Mouse (Mus musculus): ENCODE results near the gene H2-T3. TPM values are rescaled to one million over a fixed set of nuclear protein-coding genes. Genes with fewer than 3 reads are reported as not detected.
"Not testable (repeated sequence)": the region's sequence is repeated elsewhere in the genome, so short reads cannot be mapped to it uniquely, and the experiment has no call there.

Gene H2-T3
- polyA plus RNA-seq, 1 experiment from 2014 or later = not detected

GRCm38 (mm10) chr17:36205862-36206261, 15.8 kb upstream of the H2-T3 start:
- Histone ChIP-seq H3K9me3 (no peaks in the 10 kb centered on the region), H3K27ac (no peak overlapping the region), H3K27me3 (peaks cover 75% of the 10 kb centered on the region), H3K9ac (peak overlapping the region; percentile 20; the same call in 1 of the 2 replicates), H3K4me1 (peaks cover 11% of the 10 kb centered on the region), H3K4me2 (peak overlapping the region; percentile 52), H3K36me3 (no peaks in the 10 kb centered on the region), H3K4me3 (peak overlapping the region; percentile 36)
- WGBS = under 1% methylated on average over 39 of the region's 41 CpGs
- no peak for ATAC-seq (ENCODE audit: insufficient number of reproducible peaks, low FRiP score, low TSS enrichment, low read depth)

- Histone ChIP-seq H3K27ac (no peak overlapping the region), H3K4me1 (peaks cover 11% of the 10 kb centered on the region), H3K27me3 (peaks cover 73% of the 10 kb centered on the region), H3K9me3 (no peaks in the 10 kb centered on the region), H3K4me3 (peak overlapping the region; percentile 36), H3K36me3 (no peaks in the 10 kb centered on the region), H3K9ac (no peak overlapping the region), H3K4me2 (peak overlapping the region; percentile 52)
- 2% methylated on average over 15 of the region's 15 CpGs for WGBS
- ATAC-seq (ENCODE audit: insufficient number of reproducible peaks, low FRiP score, low TSS enrichment, low read depth) = no peak
Observed at GRCm38 (mm10) chr17:36205456-36205855, 15.4 kb upstream of the H2-T3 start.

DNA sequence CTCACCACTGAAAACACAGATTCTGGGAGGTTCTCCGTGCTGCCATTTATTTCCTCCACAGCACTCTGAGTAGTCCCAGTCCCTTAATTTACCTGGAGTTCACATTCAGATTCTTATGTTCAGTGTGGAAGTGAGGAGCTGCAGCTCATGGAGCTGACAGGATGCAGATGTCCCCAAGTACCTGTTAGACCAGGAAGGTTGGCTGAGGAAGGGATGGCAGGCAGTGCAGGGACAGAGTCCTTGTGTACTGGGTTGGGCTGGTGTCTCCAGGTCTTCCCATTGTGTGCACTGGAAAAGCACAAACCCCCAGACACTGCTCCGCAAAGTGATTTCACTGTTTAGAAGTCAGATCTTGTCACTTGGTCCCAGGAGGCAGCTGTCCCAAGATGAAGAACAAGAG, 11.8 kb upstream of the H2-T3 start:
- Histone ChIP-seq H3K9ac (no peak overlapping the region), H3K4me3 (no peak overlapping the region), H3K36me3 (no peaks in the 10 kb centered on the region), H3K4me1 (peaks cover 11% of the 10 kb centered on the region), H3K9me3 (no peaks in the 10 kb centered on the region), H3K27ac (no peak overlapping the region), H3K27me3 (peaks cover 62% of the 10 kb centered on the region), H3K4me2 (no peak overlapping the region)
- ATAC-seq (ENCODE audit: insufficient number of reproducible peaks, low FRiP score, low TSS enrichment, low read depth) = no peak
- WGBS = 82% methylated on average over 2 of the region's 2 CpGs

DNA sequence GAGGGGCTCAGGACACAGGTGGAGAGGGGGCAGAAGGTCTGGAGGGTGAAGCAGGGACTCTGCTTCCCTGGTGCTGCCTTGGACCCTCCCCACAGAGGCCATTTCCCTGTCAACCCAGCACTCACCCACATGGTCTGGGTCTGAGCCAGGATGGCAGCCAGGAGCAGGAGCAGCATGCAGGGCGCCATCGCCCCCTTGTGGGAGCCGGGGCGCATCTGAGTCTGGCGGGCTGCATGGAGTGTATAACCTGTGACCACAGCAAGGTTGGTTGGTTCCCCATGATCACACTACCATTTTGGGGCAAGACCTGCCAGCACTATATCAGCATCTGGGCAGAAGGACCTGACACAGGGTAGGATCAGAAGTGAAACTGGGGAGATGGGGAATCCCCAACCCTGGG, 8.2 kb upstream of the H2-T3 start:
- H3K27ac ChIP-seq = no peak overlapping the region
- H3K9me3 ChIP-seq = no peaks in the 10 kb centered on the region
- no peak overlapping the region for H3K4me2 ChIP-seq
- no peak overlapping the region for H3K9ac ChIP-seq
- no peaks in the 10 kb centered on the region for H3K36me3 ChIP-seq
- H3K4me3 ChIP-seq = no peak overlapping the region
- no peak for ATAC-seq (ENCODE audit: insufficient number of reproducible peaks, low FRiP score, low TSS enrichment, low read depth)
- H3K4me1 ChIP-seq = no peaks in the 10 kb centered on the region
- 11% methylated on average over 5 of the region's 5 CpGs for WGBS
- peaks cover 53% of the 10 kb centered on the region for H3K27me3 ChIP-seq

DNA sequence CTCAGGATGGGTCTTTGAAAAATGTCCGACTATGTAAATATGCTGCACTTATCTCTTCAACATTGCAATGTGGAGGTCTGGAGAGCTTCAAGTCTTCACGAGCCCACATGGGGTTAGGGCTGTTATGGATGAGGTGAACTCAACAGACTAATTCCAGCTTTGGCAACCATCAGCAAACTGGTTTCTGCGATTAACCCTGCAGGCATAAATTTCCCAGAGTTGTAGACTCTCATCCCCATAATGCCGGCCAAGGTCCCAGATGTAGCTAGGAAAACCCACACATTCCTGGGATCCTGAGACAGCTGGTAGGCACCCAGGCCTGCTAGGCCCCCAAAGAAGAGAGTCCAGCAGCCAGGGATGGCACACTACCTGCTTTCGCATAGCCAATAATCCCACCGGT, 4.4 kb upstream of the H2-T3 start:
- Histone ChIP-seq H3K27ac (no peak overlapping the region), H3K9me3 (no peaks in the 10 kb centered on the region), H3K4me2 (no peak overlapping the region), H3K4me1 (no peaks in the 10 kb centered on the region), H3K36me3 (no peaks in the 10 kb centered on the region), H3K9ac (no peak overlapping the region), H3K4me3 (no peak overlapping the region), H3K27me3 (peaks cover 54% of the 10 kb centered on the region)
- no peak for ATAC-seq (ENCODE audit: insufficient number of reproducible peaks, low FRiP score, low TSS enrichment, low read depth)
- 77% methylated on average over 6 of the region's 6 CpGs for WGBS

DNA sequence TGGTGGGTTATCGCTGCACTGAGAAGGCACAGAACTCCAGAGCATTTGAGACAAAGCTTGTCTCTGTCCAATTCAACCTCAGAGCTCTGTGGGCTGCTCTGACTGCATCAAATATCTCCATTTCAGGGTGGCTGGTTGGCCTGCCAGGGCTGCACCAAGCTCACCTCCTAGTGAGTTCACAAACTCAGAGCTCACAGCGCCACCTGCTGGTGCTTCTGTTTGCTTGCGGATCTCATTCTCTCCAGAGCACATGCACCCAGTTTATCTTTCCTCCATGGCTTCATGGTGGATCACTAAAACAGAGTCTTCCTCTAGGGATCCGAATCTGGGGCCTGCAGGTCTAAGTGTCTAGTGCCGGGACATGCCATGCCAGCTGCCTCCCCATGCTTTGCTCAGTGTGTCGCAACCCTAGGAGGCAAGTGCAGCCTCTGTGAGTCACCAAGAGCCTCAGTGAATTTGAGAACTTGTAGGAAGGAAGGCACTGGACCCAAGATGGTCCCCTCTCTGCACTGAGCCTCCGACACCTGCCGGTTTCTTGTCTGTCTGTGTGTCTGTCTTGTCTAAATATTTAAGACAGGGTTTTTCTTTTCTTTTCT, 3.6 kb upstream of the H2-T3 start:
- Histone ChIP-seq H3K4me3 (no peak overlapping the region), H3K36me3 (no peaks in the 10 kb centered on the region), H3K27me3 (peaks cover 62% of the 10 kb centered on the region), H3K9ac (no peak overlapping the region), H3K9me3 (no peaks in the 10 kb centered on the region), H3K4me1 (no peaks in the 10 kb centered on the region), H3K4me2 (no peak overlapping the region), H3K27ac (no peak overlapping the region)
- WGBS = 30% methylated on average over 8 of the region's 8 CpGs
- no peak for ATAC-seq (ENCODE audit: insufficient number of reproducible peaks, low FRiP score, low TSS enrichment, low read depth)

DNA sequence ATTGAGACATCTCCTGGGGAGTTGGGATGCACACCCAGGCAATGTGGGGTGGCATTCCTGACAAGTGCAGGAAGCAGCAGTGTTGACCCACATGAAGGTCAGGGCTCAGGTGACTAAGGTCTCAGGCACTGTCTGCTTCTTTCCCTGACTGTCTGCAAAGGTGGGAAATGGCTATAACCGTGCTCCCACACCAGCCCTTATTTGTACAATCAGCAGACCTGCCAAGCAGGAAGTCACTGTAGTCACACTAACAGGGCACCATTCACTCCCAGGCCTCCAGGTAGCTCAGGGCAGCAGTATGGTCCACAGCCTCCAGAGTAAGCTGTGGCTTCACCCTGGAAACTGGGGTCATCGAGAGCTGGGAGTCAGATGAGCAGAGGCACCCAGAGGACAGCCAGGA, 2.3 kb upstream of the H2-T3 start:
- Histone ChIP-seq H3K4me2 (no peak overlapping the region), H3K9me3 (no peaks in the 10 kb centered on the region), H3K27ac (no peak overlapping the region), H3K9ac (no peak overlapping the region), H3K4me3 (no peak overlapping the region), H3K4me1 (no peaks in the 10 kb centered on the region), H3K27me3 (peaks cover 57% of the 10 kb centered on the region), H3K36me3 (no peaks in the 10 kb centered on the region)
- ATAC-seq (ENCODE audit: insufficient number of reproducible peaks, low FRiP score, low TSS enrichment, low read depth) = no peak
- WGBS = 61% methylated on average over 2 of the region's 2 CpGs

- H3K27me3 ChIP-seq = peaks cover 66% of the 10 kb centered on the region
Observed at GRCm38 (mm10) chr17:36189491-36190168, 457 bp downstream of the H2-T3 start.

DNA sequence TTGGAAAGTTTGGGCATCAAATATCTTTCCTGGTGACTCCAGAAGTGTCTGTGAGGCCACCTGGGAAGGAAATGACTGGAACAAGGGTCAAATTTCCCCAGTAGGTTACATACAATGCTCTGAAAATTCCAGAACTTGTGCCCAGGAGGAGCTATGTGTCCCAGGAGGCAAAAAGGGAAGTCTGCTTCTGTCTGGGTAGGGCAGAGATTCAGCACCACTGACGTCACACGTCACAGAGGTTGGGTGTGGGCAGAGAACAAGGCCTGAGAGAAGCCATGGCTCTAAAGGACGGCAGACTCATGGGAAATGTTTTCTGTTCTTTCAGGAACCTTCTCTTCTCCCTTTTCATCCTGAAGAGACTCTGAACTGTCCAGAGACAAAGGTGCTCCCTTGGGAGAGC, 2.5 kb downstream of the H2-T3 start:
- Histone ChIP-seq H3K36me3 (no peaks in the 10 kb centered on the region), H3K4me1 (no peaks in the 10 kb centered on the region), H3K27ac (no peak overlapping the region), H3K4me3 (no peak overlapping the region), H3K9me3 (no peaks in the 10 kb centered on the region), H3K4me2 (no peak overlapping the region), H3K9ac (no peak overlapping the region), H3K27me3 (peaks cover 64% of the 10 kb centered on the region)
- no peak for ATAC-seq (ENCODE audit: insufficient number of reproducible peaks, low FRiP score, low TSS enrichment, low read depth)
- WGBS = 50% methylated on average over 3 of the region's 3 CpGs

More at GRCm38 (mm10) chr17:36189491-36190168, 457 bp downstream of the H2-T3 start:
- Histone ChIP-seq H3K4me3 (no peak overlapping the region), H3K9ac (no peak overlapping the region), H3K27ac (no peak overlapping the region), H3K4me2 (no peak overlapping the region), H3K9me3 (no peaks in the 10 kb centered on the region), H3K4me1 (no peaks in the 10 kb centered on the region), H3K36me3 (no peaks in the 10 kb centered on the region)
- no peak for ATAC-seq (ENCODE audit: insufficient number of reproducible peaks, low FRiP score, low TSS enrichment, low read depth)
- 31% methylated on average over 18 of the region's 18 CpGs for WGBS

DNA sequence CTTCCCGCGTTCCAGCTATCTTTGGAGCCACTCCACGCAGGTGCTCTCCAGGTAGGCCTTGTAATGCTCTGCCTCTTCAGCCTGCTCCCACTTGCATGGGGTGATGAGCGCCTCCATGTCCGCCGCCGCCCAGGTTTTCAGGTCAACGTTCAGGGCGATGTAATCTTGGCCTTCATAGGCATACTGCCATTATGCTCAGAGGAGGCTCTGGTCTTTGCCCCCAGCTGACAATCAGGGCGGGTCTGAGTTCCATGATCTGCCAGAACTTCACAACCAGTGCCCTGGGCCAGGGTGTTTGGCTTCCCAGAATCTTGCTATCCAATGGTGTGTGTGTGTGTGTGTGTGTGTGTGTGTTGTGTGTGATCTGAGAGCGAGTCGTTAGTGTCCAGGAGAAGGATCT, 7.9 kb downstream of the H2-T3 start:
- H3K27me3 ChIP-seq = peaks cover 48% of the 10 kb centered on the region
- H3K9me3 ChIP-seq = no peaks in the 10 kb centered on the region
- H3K9ac ChIP-seq = no peak overlapping the region
- WGBS = 74% methylated on average over 12 of the region's 12 CpGs
- no peak for ATAC-seq (ENCODE audit: insufficient number of reproducible peaks, low FRiP score, low TSS enrichment, low read depth)
- no peak overlapping the region for H3K4me2 ChIP-seq
- no peak overlapping the region for H3K4me3 ChIP-seq
- H3K27ac ChIP-seq = no peak overlapping the region
- H3K36me3 ChIP-seq = no peaks in the 10 kb centered on the region
- peaks cover 4% of the 10 kb centered on the region for H3K4me1 ChIP-seq

DNA sequence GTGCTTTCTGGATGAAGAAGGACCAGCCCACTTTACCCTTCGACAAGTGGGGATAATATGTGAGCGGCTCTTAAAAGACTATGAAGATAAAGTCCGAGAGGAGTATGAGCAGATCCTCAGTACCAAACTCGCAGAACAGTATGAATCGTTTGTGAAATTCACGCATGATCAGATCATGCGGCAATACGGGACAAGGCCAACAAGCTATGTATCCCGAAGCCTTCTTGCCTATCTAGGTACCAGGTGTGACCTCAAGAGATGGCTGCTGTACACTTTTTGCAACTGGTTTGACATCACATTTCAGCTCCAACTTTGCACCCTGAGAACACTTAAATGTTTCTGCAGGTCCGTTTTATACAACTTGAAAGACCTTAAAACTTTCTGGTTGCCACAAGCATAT, 10.6 kb downstream of the H2-T3 start:
- H3K9ac ChIP-seq; H3K9me3 ChIP-seq; H3K36me3 ChIP-seq; H3K4me1 ChIP-seq; H3K27ac ChIP-seq; ATAC-seq (ENCODE audit: insufficient number of reproducible peaks, low FRiP score, low TSS enrichment, low read depth): not testable (repeated sequence)
- Histone ChIP-seq H3K4me3 (peak overlapping the region; percentile 42), H3K4me2 (peak overlapping the region; percentile 71), H3K27me3 (peaks cover 29% of the 10 kb centered on the region)
- 14% methylated on average over 10 of the region's 10 CpGs for WGBS

DNA sequence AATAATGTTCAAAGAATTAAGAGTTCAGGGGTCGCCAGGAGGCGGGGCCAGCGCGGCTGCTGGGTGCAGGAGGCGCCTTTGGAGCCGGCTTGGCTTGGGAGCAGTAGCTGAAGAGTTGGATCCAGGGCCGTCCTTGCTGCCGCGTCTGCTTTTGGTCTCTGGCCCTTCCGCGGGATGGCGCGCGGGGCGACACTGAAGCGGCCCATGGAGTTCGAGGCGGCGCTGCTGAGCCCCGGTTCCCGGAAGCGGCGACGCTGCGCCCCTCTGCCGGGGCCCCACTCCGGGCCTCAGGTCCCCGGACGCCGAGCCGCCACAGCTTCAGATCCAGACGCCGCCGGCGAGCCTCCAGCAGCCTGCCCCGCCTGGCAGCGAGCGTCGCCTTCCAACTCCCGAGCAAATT, 11.1 kb downstream of the H2-T3 start:
- peak overlapping the region; percentile 42 for H3K4me3 ChIP-seq
- H3K36me3 ChIP-seq; H3K9me3 ChIP-seq; ATAC-seq (ENCODE audit: insufficient number of reproducible peaks, low FRiP score, low TSS enrichment, low read depth); H3K27ac ChIP-seq; H3K4me1 ChIP-seq: not testable (repeated sequence)
- H3K4me2 ChIP-seq = peak overlapping the region; percentile 71
- H3K27me3 ChIP-seq = peaks cover 28% of the 10 kb centered on the region
- peak overlapping the region; percentile 33; the same call in 1 of the 2 replicates for H3K9ac ChIP-seq
- under 1% methylated on average over 40 of the region's 40 CpGs for WGBS

Data from limb, embryonic 15.5 days (tissue).